Mouse (Mus musculus): Measurements from ENCODE around the gene Syne2. TPM values are rescaled to one million over a fixed set of nuclear protein-coding genes. Genes with fewer than 3 reads are reported as not detected.

Syne2 gene
- total RNA-seq, 2 experiments from 2014 or later: 20.5 to 22.5 TPM

GRCm38 (mm10) chr12:75992946-75993345, 175.0 kb downstream of the Syne2 start:
- intact Hi-C loops (cut with DNase I): no loop called here
- no peak for DNase-seq (ENCODE audit: extremely low spot score in 1 of 2, low spot score in 2 of 2)
- no peak for TF ChIP-seq CTCF (IDR thresholded peaks at IDR 0.05)
- no peak overlapping the region for H3K4me3 ChIP-seq
- H3K27ac ChIP-seq: no peak overlapping the region

DNA sequence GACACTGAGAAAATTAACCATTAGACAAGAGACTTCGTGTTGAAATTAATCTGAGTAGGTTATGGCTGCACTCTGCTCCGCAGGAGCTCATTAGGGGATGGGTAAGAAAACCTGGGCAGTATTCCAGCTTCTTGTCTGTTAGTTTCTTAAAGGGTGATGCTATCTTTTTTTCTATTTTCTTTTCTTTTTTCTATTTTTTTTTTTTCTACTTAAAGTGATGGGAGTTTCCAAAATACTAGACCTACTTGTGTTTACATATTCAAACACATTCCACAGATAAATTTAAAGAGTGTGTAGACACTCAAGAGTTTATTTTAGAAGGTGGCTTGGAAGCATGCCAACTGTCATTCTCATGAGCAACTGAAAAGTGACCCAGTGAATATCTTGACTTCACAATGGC, 177.2 kb downstream of the Syne2 start:
- no peak for DNase-seq (ENCODE audit: extremely low spot score in 1 of 2, low spot score in 2 of 2)
- TF ChIP-seq CTCF (IDR thresholded peaks at IDR 0.05): no peak
- no peak overlapping the region for H3K27ac ChIP-seq
- intact Hi-C loops (cut with DNase I): no loop called here
- H3K4me3 ChIP-seq: no peak overlapping the region

DNA sequence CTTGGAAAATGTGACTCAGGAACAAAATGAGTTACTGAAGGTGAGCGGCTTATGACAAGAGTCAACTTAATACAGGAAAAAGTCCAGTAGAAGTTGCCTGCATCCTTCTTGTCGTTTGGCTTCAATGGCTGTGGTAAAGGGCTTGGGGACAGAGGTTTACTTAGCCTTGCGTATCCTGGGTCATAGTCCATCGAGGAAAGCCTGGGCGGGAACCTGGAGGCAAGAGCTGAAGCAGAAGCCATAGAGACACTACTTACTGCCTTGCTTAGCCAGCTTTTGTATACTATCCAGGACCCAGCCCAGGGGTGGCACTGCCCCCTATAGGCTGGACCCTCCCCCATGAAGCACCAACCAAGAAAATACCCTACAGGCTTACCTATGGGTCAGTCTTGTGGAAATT, 179.6 kb downstream of the Syne2 start:
- intact Hi-C loops (cut with DNase I): loop anchor here (2.0 kb wide), 1 partner anchor 13 kb away; no protein-coding TSS in a partner anchor
- Histone ChIP-seq H3K4me3 (no peak overlapping the region), H3K27ac (no peak overlapping the region)
- TF ChIP-seq CTCF (IDR thresholded peaks at IDR 0.05): no peak
- DNase-seq (ENCODE audit: extremely low spot score in 1 of 2, low spot score in 2 of 2): no peak

DNA sequence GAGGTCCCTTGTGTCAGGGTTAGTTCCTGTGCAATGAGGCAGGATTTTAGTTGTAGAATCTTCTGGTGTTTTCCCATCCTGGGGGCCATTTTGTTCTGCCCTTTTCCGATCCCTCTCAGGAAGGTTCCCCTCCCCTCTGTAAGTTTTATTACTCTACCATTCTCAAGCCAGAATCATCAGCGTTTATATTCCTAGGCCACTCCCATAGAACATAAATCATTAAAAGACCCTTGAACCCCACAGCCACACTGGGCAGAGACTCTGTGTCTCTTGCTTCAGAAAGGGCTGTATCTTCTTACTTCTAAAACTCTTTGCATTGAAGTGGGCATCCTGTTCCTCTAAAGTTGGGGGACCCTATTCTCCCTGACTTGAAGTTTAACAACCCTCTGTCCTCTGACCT, 180.5 kb downstream of the Syne2 start:
- intact Hi-C loops (cut with DNase I): no loop called here
- Histone ChIP-seq H3K27ac (no peak overlapping the region), H3K4me3 (no peak overlapping the region)
- no peak for TF ChIP-seq CTCF (IDR thresholded peaks at IDR 0.05)
- no peak for DNase-seq (ENCODE audit: extremely low spot score in 1 of 2, low spot score in 2 of 2)

DNA sequence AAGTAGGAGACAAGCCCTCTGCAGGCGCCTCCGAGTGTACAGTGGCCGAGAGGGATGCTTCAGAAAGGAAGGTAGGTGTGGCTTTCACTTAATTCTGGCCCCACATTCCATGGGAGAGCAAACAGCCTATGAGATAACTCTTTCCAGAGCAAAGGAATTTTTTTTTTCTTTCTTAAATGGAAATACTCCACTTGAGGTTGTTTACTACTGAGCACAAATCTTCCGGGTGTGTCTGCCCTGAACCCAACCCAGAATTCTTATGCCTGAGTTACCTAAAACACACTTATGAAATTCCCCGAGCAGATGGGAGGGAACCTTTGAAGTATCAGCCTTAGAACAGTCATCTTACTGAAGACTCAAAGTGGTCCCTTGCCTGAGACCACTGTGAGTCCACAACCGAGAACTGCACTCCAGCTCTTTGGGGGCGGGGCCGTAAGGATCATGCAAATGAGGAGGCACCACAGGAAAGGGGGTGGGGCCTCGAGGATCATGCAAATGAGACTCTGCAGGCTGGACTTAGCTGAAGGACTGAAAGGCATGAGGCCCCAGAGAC, 186.8 kb downstream of the Syne2 start:
- no peak for TF ChIP-seq CTCF (IDR thresholded peaks at IDR 0.05)
- intact Hi-C loops (cut with DNase I): no loop called here
- no peak overlapping the region for H3K27ac ChIP-seq
- H3K4me3 ChIP-seq: no peak overlapping the region
- DNase-seq (ENCODE audit: extremely low spot score in 1 of 2, low spot score in 2 of 2): no peak

DNA sequence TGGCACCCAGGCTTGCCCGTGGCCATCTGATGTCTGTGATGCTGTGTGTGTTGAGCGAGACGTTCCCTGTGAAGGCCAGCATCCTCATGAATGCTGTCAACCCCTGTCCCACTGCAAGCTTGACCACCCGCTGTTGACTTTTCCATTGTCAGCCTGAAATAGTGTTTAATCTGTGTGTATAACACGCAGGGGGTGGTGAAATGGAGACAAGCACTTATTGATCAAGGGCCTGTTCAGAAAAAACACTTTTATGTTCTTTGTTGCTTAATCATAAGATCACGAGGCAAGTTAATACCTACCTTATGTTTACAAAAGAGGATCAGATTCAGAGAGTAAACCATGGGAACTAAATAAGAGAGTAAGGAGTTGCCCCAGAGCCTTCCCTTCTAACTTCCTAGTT, 191.1 kb downstream of the Syne2 start:
- Histone ChIP-seq H3K27ac (no peak overlapping the region), H3K4me3 (no peak overlapping the region)
- no peak for DNase-seq (ENCODE audit: extremely low spot score in 1 of 2, low spot score in 2 of 2)
- TF ChIP-seq CTCF (IDR thresholded peaks at IDR 0.05): no peak
- intact Hi-C loops (cut with DNase I): no loop called here

DNA sequence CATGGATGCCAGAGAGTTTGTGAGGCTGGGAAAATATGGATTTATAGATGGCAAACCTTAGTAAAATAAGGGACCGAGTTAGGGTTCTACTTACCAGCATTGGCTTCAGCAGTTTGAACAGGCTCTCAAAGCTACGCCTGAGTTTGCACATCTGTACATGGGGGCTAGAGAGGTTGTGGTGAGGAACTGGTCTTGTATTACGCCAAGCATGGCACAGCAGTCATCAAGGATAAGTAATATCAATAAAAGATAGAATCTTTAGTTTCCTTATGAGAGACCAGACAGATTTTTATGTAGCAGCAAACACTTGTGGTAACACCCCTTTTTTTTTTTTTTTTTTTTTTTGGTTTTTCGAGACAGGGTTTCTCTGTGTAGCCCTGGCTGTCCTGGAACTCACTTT, 194.9 kb downstream of the Syne2 start:
- H3K27ac ChIP-seq: no peak overlapping the region

GRCm38 (mm10) chr12:76013480-76013879, 195.5 kb downstream of the Syne2 start:
- H3K27ac ChIP-seq: no peak overlapping the region
- no peak overlapping the region for H3K4me3 ChIP-seq
- no peak for DNase-seq (ENCODE audit: extremely low spot score in 1 of 2, low spot score in 2 of 2)
- TF ChIP-seq CTCF (IDR thresholded peaks at IDR 0.05): no peak
- intact Hi-C loops (cut with DNase I): no loop called here

More for the DNA sequence above, 194.9 kb downstream of the Syne2 start:
- intact Hi-C loops (cut with DNase I): no loop called here
- no peak for DNase-seq (ENCODE audit: extremely low spot score in 1 of 2, low spot score in 2 of 2)
- TF ChIP-seq CTCF (IDR thresholded peaks at IDR 0.05): no peak
- H3K4me3 ChIP-seq: no peak overlapping the region

DNA sequence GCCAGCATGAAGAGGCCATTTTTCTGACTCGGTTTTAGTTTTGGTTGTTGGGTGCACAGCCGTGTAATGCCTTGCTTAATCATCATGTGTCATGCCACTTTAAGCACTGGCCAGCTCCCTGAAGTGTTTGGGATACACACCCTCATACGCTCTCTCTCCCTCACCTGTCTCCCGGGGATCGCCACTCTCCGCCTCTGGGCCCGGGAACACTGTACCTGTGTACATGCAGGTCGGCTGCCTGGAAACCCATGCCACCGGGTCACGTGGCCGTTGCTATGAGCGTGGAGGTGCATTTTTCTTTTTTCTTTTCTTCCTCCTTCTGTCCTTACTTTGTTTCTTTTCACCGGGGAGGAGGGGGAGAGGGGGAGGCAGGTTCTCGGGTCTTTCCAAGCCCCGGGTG, 197.1 kb downstream of the Syne2 start:
- H3K27ac ChIP-seq: no peak overlapping the region
- TF ChIP-seq CTCF (IDR thresholded peaks at IDR 0.05): no peak
- H3K4me3 ChIP-seq: no peak overlapping the region
- no peak for DNase-seq (ENCODE audit: extremely low spot score in 1 of 2, low spot score in 2 of 2)
- intact Hi-C loops (cut with DNase I): loop anchor here (5.0 kb wide), 1 partner anchor 228 kb away; no protein-coding TSS in a partner anchor

DNA sequence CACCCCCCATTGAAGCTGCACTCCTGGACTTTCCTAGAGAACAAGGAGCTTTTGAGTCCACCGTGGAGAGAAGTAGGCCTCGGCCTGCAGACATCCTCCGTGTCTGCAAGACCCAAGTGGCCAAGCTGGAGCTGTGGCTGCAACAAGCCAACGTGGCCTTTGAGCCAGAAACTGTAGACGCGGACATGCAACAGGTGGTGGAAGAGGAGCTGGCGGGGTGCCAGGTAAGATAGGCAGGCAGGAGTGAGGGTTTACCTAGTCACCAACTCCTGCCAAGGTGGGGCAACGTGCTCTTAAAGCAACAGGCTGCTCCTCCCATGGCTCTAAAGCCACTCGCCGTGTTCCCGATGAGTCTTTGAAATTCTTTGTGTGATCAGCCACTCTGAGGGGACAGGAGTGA, 197.6 kb downstream of the Syne2 start:
- no peak for TF ChIP-seq CTCF (IDR thresholded peaks at IDR 0.05)
- no peak for DNase-seq (ENCODE audit: extremely low spot score in 1 of 2, low spot score in 2 of 2)
- no peak overlapping the region for H3K27ac ChIP-seq
- intact Hi-C loops (cut with DNase I): loop anchor here (5.0 kb wide), 1 partner anchor 228 kb away; no protein-coding TSS in a partner anchor
- H3K4me3 ChIP-seq: no peak overlapping the region

- Histone ChIP-seq H3K4me3 (no peak overlapping the region), H3K27ac (no peak overlapping the region)
- DNase-seq (ENCODE audit: extremely low spot score in 1 of 2, low spot score in 2 of 2): peak; percentile 70 to 81
- intact Hi-C loops (cut with DNase I): loop anchor here (2.0 to 5.0 kb wide), 2 partner anchors 162 to 229 kb away; no protein-coding TSS in a partner anchor
- TF ChIP-seq CTCF (IDR thresholded peaks at IDR 0.05): peak; percentile 82
Observed at GRCm38 (mm10) chr12:76016123-76017101, 198.5 kb downstream of the Syne2 start.

- Histone ChIP-seq H3K4me3 (no peak overlapping the region), H3K27ac (no peak overlapping the region)
- no peak for TF ChIP-seq CTCF (IDR thresholded peaks at IDR 0.05)
- no peak for DNase-seq (ENCODE audit: extremely low spot score in 1 of 2, low spot score in 2 of 2)
- intact Hi-C loops (cut with DNase I): loop anchor here (5.0 kb wide), 1 partner anchor 231 kb away; no protein-coding TSS in a partner anchor
Observed at GRCm38 (mm10) chr12:76018640-76019039, 200.7 kb downstream of the Syne2 start.

Measured in left cerebral cortex, adult 2 months (tissue).